Mouse (Mus musculus) c-Kit-negative CD71-positive TER-119-positive erythroid progenitor cells, embryonic 14.5 days (primary cell): ENCODE data around the gene Tomm34.

Source experiments
- DNase-seq: peaks from one replicate; pipeline ENCODE4 v3.0.0-alpha.2; 2013; ENCODE audit warnings: low read depth, low spot score

The Tomm34 gene

GRCm38 (mm10) chr2:164010944-164011343 is 60.0 kb downstream of the Tomm34 start:
- no peak for DNase-seq

- DNase-seq, result no peak
Observed at GRCm38 (mm10) chr2:164010496-164010895, 60.5 kb downstream of the Tomm34 start.

- no peak for DNase-seq
Observed at GRCm38 (mm10) chr2:164009227-164009626, 61.7 kb downstream of the Tomm34 start.

GRCm38 (mm10) chr2:164007987-164008545 is 62.9 kb downstream of the Tomm34 start:
- no peak for DNase-seq

- DNase-seq, result no peak
Observed at GRCm38 (mm10) chr2:164007547-164007946, 63.4 kb downstream of the Tomm34 start.

- DNase-seq, result no peak
Observed at GRCm38 (mm10) chr2:164006932-164007331, 64.0 kb downstream of the Tomm34 start.

GRCm38 (mm10) chr2:164004503-164004902 is 66.5 kb downstream of the Tomm34 start:
- no peak for DNase-seq
